Mouse (Mus musculus): ENCODE data around the gene Cpxm2. TPM values are rescaled to one million over a fixed set of nuclear protein-coding genes. Genes with fewer than 3 reads are reported as not detected.

Cpxm2 gene
- total RNA-seq, 2 experiments from 2014 or later, result 1.1 to 2.5 TPM

GRCm38 (mm10) chr7:132111770-132112169 lies 42.8 kb downstream of the Cpxm2 start:
- DNase-seq (ENCODE audit: low spot score in 2 of 2), result no peak
- Histone ChIP-seq H3K27ac (no peak overlapping the region), H3K4me3 (no peak overlapping the region)
- TF ChIP-seq CTCF (conservative IDR thresholded peaks at IDR 0.05), result no peak; the same call in 1 of the 2 replicates

DNA sequence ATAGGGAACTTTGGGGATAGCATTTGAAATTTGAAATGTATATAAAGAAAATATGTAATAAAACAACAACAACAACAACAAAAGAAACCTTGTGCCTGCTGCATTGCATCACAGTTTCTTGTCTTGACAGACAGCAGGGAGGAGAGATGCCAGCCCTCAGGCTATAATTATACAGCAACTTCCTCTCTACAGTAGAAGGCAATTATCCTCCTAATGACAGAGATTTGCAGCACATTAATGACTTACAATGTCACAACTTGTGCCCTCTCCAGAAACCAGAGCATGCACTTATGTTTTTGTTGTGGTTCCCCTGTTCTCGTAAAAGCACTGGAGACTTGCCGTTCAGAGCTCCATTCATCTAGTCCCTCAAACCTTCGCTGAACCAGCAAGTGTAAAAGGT lies 44.2 kb downstream of the Cpxm2 start:
- no peak overlapping the region for H3K4me3 ChIP-seq

DNA sequence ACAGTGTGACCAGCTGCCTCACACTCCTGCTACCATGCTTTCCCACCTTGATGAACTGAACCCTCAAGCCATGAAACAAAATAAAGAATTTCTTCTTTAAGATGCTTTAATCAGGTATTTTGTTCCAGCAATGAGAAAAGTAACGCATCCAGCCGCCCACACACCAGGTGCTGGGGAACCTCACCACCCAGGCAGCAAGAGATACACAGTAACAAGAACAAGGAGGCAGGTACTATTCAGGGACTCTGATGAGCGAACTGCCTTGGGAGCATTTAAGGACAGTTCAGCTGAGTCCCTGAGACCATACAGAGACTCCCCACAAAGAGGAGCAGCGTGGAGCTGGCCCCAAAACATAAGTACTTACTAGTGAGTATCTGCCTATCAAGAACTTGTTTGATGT lies 47.6 kb downstream of the Cpxm2 start:
- TF ChIP-seq CTCF (conservative IDR thresholded peaks at IDR 0.05), result no peak
- no peak for DNase-seq (ENCODE audit: low spot score in 2 of 2)
- H3K27ac ChIP-seq, result no peak overlapping the region

More for the DNA sequence above, 44.2 kb downstream of the Cpxm2 start:
- DNase-seq (ENCODE audit: low spot score in 2 of 2), result no peak
- no peak for TF ChIP-seq CTCF (conservative IDR thresholded peaks at IDR 0.05)
- no peak overlapping the region for H3K27ac ChIP-seq

GRCm38 (mm10) chr7:132105326-132105725 lies 49.2 kb downstream of the Cpxm2 start:
- no peak overlapping the region for H3K27ac ChIP-seq
- no peak overlapping the region for H3K4me3 ChIP-seq
- DNase-seq (ENCODE audit: low spot score in 2 of 2), result no peak
- no peak for TF ChIP-seq CTCF (conservative IDR thresholded peaks at IDR 0.05)

More for the DNA sequence above, 47.6 kb downstream of the Cpxm2 start:
- H3K4me3 ChIP-seq, result no peak overlapping the region

DNA sequence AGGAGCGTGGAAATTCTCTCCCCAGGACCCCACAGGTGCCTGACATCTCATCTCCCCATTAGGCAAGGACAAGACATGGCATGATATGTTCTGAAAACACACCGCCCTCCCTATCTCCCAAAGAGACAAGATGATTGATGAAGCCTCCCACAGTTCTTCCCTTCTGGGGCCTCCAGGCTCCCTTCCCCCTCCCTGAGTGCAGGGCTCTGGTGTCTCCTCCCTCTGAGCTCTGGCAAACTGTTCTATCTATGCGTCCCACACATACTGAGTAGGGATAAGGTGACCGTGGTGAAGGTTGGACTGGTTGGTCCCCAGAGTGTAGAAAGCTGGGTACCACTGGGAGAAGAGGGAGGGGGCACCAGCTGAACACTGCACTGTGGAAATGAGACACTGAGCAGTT lies 56.1 kb downstream of the Cpxm2 start:
- Histone ChIP-seq H3K27ac (no peak overlapping the region), H3K4me3 (no peak overlapping the region)
- TF ChIP-seq CTCF (conservative IDR thresholded peaks at IDR 0.05), result no peak
- DNase-seq (ENCODE audit: low spot score in 2 of 2), result no peak

DNA sequence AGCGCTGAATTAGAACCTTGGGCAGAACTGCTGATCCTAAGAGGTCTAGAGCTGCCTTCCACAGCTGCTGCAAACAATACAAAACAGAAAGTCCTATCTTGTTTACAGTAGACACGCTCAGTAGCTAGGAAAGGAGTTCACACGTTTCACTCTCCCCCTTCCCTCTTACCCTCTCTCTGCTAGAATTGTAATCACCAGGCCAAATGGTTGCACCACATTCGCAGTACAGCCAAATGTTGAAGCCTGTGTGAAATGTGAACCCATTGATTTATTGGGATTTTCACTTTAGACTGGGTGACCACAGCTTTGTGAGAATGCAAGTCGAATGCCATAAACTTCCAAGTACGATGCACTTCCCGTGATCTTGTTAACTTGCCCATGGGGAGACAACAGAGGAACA lies 59.9 kb downstream of the Cpxm2 start:
- Histone ChIP-seq H3K27ac (no peak overlapping the region), H3K4me3 (no peak overlapping the region)
- DNase-seq (ENCODE audit: low spot score in 2 of 2), result no peak
- no peak for TF ChIP-seq CTCF (conservative IDR thresholded peaks at IDR 0.05)

- no peak overlapping the region for H3K4me3 ChIP-seq
- DNase-seq (ENCODE audit: low spot score in 2 of 2), result no peak
- no peak for TF ChIP-seq CTCF (conservative IDR thresholded peaks at IDR 0.05)
- H3K27ac ChIP-seq, result no peak overlapping the region
Measured at GRCm38 (mm10) chr7:132091551-132091950, 63.0 kb downstream of the Cpxm2 start.

DNA sequence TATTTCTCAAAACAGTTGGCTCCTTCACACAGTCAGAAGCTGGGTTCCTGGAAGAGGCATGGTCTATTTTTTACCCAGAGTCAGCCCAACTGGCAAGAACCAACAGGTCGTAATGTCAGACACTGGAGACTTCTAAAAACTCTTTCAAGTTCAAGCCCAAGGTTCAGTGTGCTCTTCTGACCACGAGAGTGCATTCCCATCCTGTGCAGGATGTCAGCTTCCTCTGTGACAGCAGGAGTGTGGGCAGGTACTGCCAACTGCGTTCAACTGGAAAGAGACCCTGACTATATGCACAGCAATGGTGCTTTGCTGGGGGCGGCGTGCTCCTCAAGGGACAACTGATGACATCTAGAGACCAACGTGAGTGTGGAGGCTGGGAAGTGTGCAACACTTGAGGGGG lies 65.9 kb downstream of the Cpxm2 start:
- TF ChIP-seq CTCF (conservative IDR thresholded peaks at IDR 0.05), result peak; percentile 34
- 0 out of 2 replicates have a peak overlapping the region, but pooled peaks have one; percentile 3 for H3K27ac ChIP-seq
- no peak overlapping the region for H3K4me3 ChIP-seq
- DNase-seq (ENCODE audit: low spot score in 2 of 2), result peak in 1 of 2 experiments; percentile 38

DNA sequence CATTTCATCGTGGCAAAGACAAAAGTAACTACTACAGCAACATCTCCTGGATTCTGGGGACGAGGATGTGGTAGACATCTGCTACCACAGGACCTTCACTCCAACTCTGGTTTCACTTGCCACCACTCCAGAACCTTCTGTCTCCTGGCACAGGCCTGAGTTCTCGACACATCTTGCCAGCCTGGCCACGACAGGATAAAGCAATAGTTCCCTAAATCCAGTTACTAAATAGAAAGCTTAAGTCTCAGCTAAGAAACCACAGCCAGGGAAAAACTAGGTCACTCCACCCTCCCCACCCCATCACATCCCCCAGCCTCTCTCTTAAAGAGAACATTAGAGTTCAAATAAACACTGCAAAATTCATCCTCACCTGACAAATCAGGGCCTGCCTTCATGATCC lies 66.4 kb downstream of the Cpxm2 start:
- H3K27ac ChIP-seq, result peak overlapping the region; percentile 21; the same call in 1 of the 2 replicates
- H3K4me3 ChIP-seq, result no peak overlapping the region
- TF ChIP-seq CTCF (conservative IDR thresholded peaks at IDR 0.05), result no peak
- DNase-seq (ENCODE audit: low spot score in 2 of 2), result no peak

GRCm38 (mm10) chr7:132075825-132076224 lies 78.7 kb downstream of the Cpxm2 start:
- DNase-seq (ENCODE audit: low spot score in 2 of 2), result no peak
- no peak overlapping the region for H3K27ac ChIP-seq
- TF ChIP-seq CTCF (conservative IDR thresholded peaks at IDR 0.05), result no peak
- no peak overlapping the region for H3K4me3 ChIP-seq

DNA sequence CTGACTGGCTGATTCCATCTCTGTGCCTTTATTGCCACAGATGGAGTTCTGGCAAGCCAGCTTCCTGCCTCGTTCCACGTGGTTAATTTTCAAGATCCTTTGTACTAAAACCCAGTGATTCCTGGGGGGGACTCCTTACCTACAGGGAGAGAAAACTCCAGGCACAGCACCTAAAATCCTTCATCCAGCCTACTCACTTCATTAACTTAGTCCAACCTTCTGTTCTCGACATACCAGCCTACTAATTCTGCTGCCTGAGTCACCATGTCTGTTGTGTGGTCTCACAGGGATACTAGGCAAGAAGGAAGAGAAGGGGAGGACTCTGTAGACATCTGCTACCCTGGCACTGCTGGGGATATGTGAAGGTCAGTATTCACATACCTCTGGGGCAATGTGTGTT lies 80.0 kb downstream of the Cpxm2 start:
- DNase-seq (ENCODE audit: low spot score in 2 of 2), result peak in 1 of 2 experiments; percentile 40
- no peak for TF ChIP-seq CTCF (conservative IDR thresholded peaks at IDR 0.05)
- no peak overlapping the region for H3K27ac ChIP-seq
- H3K4me3 ChIP-seq, result no peak overlapping the region

DNA sequence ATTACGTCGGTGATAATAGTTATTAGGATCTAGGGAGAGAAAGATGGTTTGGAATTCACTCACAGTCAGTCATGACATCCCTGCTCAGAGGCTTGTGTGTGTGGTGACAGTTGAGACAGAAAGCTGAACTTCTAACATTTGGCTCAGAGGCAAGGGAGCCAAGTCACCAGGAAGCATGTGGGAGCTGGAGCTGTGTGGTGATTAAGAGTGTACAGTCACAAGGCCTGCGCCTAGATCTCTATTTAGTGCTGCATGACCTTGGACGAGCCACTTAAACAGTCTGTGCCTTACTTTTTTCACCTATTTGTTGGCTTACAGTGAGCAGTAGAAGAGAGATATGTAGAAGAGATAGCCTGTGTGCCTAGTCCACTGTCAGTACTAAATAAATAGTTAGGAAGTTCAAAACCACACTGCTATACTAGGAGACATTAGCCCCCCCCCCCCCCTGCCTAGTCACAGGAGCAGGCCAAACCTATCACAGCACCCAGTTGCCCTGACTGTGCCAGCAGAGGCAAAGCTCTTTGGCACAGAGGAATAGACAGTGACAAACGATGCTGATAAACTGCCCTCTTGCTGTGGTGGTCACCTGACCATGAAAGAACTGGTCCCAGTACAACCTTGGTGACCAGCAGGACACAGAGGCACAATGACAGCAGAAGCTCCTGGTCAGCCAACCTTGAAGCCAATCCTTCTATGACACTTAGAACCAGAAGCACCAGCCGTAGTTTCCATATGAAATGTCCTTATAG lies 83.5 kb downstream of the Cpxm2 start:
- no peak overlapping the region for H3K27ac ChIP-seq
- no peak for DNase-seq (ENCODE audit: low spot score in 2 of 2)
- no peak overlapping the region for H3K4me3 ChIP-seq
- no peak for TF ChIP-seq CTCF (conservative IDR thresholded peaks at IDR 0.05)

DNA sequence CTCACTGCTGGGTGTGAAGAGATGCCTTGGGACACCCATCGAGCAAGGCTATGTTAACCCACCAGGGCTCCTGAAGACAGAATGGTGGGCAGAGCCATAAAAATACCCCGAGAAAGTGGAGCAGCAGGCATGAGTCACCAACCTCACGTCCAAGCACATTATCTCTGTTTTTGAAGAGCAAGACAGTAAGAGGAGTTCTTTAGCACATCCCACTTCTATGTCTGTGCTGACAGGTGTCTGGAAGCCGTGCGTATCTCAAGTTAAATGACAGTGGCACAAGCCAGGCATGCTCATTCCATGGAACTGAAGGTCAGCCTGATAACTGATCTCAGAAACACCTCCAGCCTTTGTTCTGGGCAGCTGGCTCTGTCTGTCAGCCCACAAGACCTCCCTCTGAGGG lies 86.6 kb downstream of the Cpxm2 start:
- no peak overlapping the region for H3K27ac ChIP-seq
- no peak for TF ChIP-seq CTCF (conservative IDR thresholded peaks at IDR 0.05)
- no peak overlapping the region for H3K4me3 ChIP-seq
- DNase-seq (ENCODE audit: low spot score in 2 of 2), result no peak

GRCm38 (mm10) chr7:132067511-132067910 lies 87.0 kb downstream of the Cpxm2 start:
- no peak for TF ChIP-seq CTCF (conservative IDR thresholded peaks at IDR 0.05)
- no peak overlapping the region for H3K27ac ChIP-seq
- H3K4me3 ChIP-seq, result no peak overlapping the region
- DNase-seq (ENCODE audit: low spot score in 2 of 2), result no peak

Measured in layer of hippocampus, adult 2 months (tissue).